Mouse (Mus musculus): ENCODE data around the gene Maip1.

The Maip1 gene

DNA sequence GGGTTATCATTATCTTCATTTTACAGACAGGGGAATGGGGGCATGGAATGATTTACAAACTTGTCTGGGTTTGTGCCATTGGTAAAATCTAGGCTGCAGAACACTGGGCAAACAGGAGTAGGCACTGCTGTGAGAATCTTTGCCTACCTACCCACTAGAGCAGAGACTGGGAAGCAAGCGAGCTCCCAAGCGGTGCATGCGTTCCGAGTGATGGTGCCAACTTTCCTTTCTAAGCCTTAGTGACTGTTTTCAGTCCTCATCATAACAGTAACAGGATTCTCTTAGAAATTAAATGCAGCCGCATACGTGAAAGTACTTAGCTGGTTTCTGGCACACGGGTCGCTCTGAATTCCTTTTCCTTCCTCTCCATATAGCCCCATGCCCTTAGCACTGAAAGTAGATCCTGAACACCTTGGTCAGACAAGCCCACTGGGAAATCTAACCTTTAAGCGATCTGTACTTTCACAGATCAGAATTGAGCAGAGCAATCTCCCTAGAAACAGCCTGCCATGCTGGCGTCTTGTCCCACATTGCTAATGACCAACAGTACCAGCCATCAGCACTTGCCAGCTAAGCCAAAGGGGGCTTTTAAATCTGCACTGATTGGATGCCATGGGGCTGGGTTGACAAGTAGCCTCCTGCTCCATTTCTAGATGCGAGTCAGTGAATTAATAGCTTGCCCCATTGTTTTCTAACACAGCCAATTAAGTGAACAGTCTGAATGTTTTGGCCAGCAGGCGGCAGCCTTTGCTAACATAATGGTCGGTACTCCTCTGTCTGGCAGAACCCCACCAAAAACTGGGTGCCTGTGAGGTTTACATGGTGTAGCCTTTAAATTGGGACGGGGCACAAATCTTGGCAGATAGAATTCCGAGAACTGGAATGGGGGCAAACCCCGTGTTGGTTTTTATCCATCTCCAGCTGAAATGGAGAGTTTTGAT is 22.5 kb downstream of the Maip1 start:
- DNase-seq (ENCODE audit: low spot score), result peak; percentile 84

DNA sequence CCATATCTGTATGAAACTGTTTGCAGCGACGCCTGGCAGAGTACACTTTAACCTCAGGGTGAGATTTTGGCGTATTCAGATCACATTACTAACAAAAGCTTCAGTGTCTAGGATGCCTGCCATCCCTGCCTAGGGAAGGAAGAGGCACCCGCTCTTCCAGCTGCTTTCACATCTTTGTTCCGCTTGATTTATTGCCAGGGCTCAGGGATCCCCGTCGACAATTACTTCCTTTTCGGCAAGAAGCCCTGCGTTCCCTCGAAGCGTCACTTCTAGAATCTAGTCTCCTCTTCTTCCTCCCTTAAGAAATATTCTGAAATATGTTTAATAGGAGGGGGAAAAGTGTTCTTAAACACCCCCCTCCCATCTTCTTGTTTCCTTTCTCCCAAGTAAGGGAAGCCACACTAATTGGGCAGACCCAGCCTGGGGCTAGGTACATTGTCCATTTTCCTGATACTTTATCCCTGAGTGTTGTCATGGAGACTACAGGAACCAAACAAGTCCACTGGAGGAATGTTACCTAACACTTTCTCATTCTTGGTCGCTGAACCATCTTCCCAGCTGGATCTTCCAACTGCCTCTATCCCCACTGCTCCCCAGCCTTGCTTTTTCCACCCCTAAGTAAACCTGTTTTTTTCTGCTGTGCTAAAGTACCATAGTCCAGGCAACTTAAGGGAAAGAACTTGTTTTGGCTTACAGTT is 23.8 kb downstream of the Maip1 start:
- DNase-seq (ENCODE audit: low spot score), result no peak

DNA sequence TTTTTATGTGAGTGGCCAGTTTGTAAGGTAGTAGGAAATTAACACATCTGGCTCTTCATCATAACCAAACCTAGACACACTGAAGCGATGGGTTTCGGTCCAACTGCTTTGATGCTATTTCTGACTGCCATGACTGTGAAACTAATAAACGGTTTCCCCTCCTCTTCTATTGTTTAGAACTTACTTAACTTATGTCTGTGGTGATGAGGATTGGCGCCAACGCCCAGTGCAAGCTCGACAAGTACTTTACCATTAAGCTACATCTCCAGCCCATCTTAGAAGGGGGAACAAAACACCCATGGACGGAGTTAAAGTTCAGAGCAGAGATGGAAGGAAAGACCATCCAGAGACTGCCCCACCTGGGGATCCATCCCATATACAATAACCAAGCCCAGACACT is 27.0 kb downstream of the Maip1 start:
- DNase-seq (ENCODE audit: low spot score), result no peak

DNA sequence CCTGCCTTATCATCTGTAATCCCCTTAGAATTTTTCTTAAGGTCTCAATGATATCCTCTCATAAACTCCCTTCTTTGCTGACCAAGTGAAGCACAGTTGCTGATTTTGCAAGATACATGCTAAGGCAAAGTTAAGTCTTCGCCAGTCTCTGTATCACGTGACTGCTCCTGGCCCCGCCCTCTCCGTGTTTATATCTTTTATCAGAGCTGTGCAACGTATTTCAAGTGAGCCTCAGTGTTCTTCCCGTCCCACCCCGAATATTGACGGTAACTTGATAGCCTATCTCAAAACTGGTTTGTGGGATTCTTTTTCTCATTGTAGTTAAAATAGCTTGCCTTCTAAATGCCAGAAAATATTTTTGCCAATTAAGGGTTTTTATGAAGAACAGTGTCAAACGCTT is 30.3 kb downstream of the Maip1 start:
- peak; percentile 33 for DNase-seq (ENCODE audit: low spot score)

DNA sequence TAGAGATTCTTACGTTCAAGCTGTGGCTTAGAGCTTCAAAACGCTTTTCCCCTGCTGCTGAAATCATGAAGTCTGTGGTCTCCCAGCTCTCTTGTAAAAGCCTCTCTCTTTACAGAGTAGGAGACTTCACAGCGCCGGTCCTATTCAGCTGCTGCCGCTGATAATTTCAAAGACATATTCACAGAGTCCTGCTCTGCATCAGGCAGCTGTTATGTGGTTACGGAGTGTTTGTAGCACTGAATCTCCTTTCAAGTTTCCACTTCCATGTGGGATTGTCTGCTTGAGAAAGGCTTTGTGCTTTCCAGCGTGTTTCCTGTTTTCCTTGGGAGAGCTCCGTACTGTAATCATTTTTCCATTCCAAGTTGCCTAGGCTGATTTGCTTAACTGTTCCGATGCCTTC is 30.8 kb downstream of the Maip1 start:
- DNase-seq (ENCODE audit: low spot score), result no peak

DNA sequence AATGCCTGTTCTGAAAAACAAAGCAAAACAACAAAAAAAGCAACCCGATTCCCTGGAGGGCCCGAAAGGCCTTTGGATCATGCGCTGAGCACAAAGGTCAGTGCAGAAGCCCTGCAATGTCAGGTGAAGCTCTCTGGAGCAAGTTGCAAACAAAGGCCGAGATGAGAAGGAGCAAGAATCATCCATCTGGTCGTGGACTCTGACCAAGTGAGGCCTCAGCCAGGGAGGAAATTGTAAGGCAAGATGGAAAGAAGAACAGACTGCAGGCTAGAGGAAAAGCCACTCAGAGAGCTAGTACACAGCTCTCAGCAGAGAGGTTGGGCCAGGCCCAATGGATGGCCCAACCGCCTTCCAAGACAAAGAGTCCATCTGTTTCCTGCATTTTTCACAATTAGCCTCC is 32.9 kb downstream of the Maip1 start:
- DNase-seq (ENCODE audit: low spot score), result no peak

DNA sequence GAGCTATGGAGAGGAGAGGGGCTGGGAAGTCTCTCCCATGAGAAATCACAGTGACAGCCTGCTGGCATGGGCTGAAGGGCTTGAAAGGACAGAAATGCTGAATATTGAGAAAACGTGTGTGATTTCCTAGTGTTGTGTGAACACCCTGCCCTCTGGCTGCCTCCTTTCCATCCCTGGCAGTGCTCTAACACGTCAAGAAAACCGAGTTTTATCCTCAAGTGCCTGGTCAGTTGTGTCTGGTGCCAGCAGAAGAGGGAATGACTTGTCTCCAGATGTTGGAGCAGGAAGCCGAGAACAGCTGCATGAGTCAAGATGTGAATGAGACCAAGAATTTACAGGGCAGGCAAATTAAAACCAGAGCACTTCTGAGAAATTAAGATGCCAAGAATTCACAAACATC is 34.6 kb downstream of the Maip1 start:
- no peak for DNase-seq (ENCODE audit: low spot score)

DNA sequence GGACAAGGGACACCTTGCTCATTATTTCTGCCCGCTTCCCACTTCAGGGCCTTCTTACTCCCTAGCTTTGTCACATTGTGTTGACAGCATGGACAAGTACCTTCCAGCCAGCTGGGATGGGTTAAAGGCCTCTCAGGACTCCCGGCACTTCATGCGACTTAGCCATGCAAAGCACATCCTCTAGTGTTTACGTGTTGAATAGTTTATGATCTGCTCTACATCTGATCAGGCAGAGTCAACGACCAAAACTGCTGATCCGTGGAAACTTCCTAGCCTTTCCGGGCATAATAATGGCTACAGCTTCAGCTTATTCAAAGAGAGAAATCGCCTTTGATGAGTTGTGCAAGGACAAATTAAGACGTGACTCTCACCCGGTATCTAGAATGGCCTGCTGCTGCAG is 39.6 kb downstream of the Maip1 start:
- DNase-seq (ENCODE audit: low spot score), result no peak

DNA sequence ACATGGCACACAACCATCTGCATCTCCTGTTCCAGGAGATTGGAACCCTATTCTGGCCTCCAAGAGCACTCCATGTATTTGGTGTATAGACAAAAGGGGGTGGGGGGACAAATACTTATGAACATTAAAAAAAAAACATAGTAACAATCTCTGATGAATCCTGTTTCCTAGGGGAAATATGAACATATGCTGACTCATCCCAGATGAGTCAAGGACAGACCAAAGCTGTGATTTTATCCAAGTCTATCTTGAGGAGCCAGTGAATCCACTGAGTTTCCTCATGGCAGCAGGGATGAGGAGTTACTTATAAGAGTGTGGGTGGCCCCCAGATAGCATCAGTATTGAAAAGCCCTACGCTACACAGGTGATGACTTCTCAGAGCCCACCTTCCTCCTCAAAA is 44.1 kb downstream of the Maip1 start:
- no peak for DNase-seq (ENCODE audit: low spot score)

DNA sequence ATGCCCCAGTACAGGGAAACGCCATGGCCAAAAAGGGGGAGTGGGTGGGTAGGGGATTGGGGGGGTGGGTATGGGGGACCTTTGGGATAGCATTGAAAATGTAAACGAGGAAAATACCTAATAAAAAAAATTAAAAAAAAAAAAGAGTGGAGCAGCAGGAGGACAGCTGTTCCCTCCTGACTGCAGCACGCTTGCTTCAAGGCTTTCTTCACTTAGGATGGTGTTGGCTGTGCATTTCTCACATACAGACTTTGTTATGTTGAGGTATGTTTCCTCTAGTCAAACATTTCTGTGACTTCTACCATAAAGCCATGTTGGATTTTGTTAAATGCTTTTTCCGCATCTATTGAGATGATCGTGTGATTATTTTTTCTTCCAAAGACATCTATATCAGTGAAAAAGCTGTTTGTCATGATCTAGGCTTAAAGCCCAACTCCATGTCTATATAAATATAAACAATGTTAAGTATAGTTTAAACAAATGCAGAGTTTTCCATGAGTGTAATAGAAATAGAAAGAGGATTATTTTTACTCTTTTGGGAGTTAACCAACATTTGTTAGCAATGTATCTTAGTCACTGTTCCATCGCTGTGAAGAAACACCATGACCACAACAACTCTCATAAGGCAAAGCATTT is 54.3 kb downstream of the Maip1 start:
- no peak for DNase-seq (ENCODE audit: low spot score)
